Mouse (Mus musculus): ENCODE data around the gene Dlk2. TPM values are rescaled to one million over a fixed set of nuclear protein-coding genes. Genes with fewer than 3 reads are reported as not detected.

The Dlk2 gene
- polyA plus RNA-seq, 1 experiment from 2014 or later, result 0.57 TPM

DNA sequence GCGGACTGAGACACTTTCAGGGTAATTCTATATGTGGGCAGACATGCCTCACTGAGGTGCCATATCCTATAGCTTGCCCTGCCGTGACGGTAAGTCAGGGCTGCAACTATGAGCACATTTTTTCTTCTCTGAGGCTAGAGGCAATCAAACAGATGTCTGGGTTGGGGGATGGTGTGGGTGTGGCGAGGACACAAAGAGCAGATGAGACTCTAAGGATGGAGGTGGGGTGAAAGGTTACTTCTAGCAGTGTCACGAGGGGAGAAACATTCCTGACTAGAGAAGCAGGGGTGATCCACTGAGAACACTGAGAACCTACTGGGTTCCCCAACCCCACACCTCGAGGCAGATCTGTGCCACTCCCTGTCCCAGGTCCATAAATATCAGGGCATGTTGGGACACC lies 30.2 kb upstream of the Dlk2 start:
- no peak overlapping the region for H3K9ac ChIP-seq (ENCODE audit: low read length)
- H3K27ac ChIP-seq (replicated peaks in 1 of 2; ENCODE audit: control insufficient read depth in 1 of 2, insufficient read depth in 1 of 2, low read depth in 2 of 2, low read length in 2 of 2), result no peak overlapping the region
- H3K36me3 ChIP-seq (ENCODE audit: control insufficient read depth, insufficient read depth, low read length), result peaks cover 85% of the 10 kb centered on the region
- WGBS, result 73% methylated on average over 6 of the region's 6 CpGs
- no peak for ATAC-seq (ENCODE audit: insufficient number of reproducible peaks, insufficient read depth, low FRiP score, low read depth)
- no peak overlapping the region for H3K4me3 ChIP-seq (ENCODE audit: control insufficient read depth in 1 of 2, insufficient read depth in 1 of 2, low read depth in 1 of 2, low read length in 2 of 2)
- peaks cover 10 to 13% of the 10 kb centered on the region in 2 experiments; a peak in 3 of 4 replicates for H3K4me1 ChIP-seq (ENCODE audit: control insufficient read depth in 2 of 2, insufficient read depth in 2 of 2, low read length in 2 of 2)
- H3K27me3 ChIP-seq (ENCODE audit: control insufficient read depth, insufficient read depth, low read length), result no peaks in the 10 kb centered on the region
- no peak overlapping the region for H3K4me2 ChIP-seq (ENCODE audit: low read length)
- H3K9me3 ChIP-seq (ENCODE audit: control insufficient read depth, low read length), result no peaks in the 10 kb centered on the region

DNA sequence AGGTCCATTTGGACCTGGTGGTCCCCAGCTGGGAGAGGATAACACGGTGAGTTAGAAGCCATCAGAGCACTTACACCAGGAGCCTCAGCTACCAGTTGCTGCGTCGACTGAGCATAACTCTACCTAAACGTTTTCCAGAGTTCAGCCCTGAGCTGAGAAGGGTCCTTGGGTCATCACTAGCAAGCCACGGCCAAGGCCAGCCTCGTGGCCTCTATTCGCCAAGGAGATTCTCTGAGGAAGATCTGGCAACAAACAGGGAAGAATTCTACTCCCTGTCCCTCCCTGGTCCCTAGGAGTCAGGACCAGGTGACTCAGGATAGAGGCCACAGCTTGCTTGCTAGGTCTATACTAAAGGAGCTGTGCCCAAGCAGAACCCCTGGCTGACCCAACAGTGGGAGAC lies 29.7 kb upstream of the Dlk2 start:
- WGBS, result 78% methylated on average over 7 of the region's 7 CpGs
- Histone ChIP-seq H3K9me3 (ENCODE audit: control insufficient read depth, low read length) (no peaks in the 10 kb centered on the region), H3K36me3 (ENCODE audit: control insufficient read depth, insufficient read depth, low read length) (peaks cover 82% of the 10 kb centered on the region), H3K4me1 (ENCODE audit: control insufficient read depth in 2 of 2, insufficient read depth in 2 of 2, low read length in 2 of 2) (peaks cover 13 to 17% of the 10 kb centered on the region in 2 experiments; a peak in 3 of 4 replicates), H3K4me3 (ENCODE audit: control insufficient read depth in 1 of 2, insufficient read depth in 1 of 2, low read depth in 1 of 2, low read length in 2 of 2) (no peak overlapping the region), H3K9ac (ENCODE audit: low read length) (no peak overlapping the region; the same call in 1 of the 2 replicates), H3K4me2 (ENCODE audit: low read length) (no peak overlapping the region), H3K27ac (replicated peaks in 1 of 2; ENCODE audit: control insufficient read depth in 1 of 2, insufficient read depth in 1 of 2, low read depth in 2 of 2, low read length in 2 of 2) (no peak overlapping the region), H3K27me3 (ENCODE audit: control insufficient read depth, insufficient read depth, low read length) (no peaks in the 10 kb centered on the region)
- ATAC-seq (ENCODE audit: insufficient number of reproducible peaks, insufficient read depth, low FRiP score, low read depth), result no peak

DNA sequence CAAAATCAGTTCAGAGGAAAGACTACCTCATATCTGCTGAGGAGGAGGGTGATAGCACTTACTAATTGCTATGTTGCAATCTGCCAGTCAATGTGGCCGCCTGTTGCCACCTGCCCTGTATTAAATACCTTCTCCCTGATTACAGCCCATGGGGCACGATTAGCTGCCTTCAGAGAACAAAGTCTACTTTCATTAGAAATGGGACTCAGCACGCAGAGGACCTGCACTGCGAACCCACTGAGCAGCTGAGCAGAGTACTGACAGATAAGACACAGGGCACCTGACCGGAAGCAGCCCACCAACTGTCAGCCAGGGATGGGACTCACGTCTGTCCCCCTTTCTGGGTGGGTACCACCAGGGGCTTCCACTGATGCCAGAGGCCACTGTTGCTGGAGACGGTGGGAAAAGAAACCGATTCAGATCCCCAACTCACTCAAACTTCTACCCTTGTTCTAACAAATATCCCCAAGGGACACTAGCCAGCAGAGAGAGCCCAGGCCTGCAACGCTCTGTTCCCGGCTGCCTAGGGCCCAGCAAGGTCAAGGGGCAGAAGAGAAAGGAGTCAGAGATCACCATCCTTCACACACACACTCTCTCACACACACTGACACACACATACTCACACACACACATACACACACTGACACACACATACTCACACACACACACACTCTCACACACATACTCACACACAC lies 29.0 kb upstream of the Dlk2 start:
- no peaks in the 10 kb centered on the region for H3K27me3 ChIP-seq (ENCODE audit: control insufficient read depth, insufficient read depth, low read length)
- H3K9ac ChIP-seq (ENCODE audit: low read length), result no peak overlapping the region; the same call in 1 of the 2 replicates
- peaks cover 15 to 23% of the 10 kb centered on the region in 2 experiments; a peak in 3 of 4 replicates for H3K4me1 ChIP-seq (ENCODE audit: control insufficient read depth in 2 of 2, insufficient read depth in 2 of 2, low read length in 2 of 2)
- no peaks in the 10 kb centered on the region for H3K9me3 ChIP-seq (ENCODE audit: control insufficient read depth, low read length)
- no peak overlapping the region for H3K27ac ChIP-seq (replicated peaks in 1 of 2; ENCODE audit: control insufficient read depth in 1 of 2, insufficient read depth in 1 of 2, low read depth in 2 of 2, low read length in 2 of 2)
- no peak for ATAC-seq (ENCODE audit: insufficient number of reproducible peaks, insufficient read depth, low FRiP score, low read depth)
- peaks cover 77% of the 10 kb centered on the region for H3K36me3 ChIP-seq (ENCODE audit: control insufficient read depth, insufficient read depth, low read length)
- no peak overlapping the region for H3K4me3 ChIP-seq (ENCODE audit: control insufficient read depth in 1 of 2, insufficient read depth in 1 of 2, low read depth in 1 of 2, low read length in 2 of 2)
- 62% methylated on average over 10 of the region's 10 CpGs for WGBS
- no peak overlapping the region for H3K4me2 ChIP-seq (ENCODE audit: low read length)

DNA sequence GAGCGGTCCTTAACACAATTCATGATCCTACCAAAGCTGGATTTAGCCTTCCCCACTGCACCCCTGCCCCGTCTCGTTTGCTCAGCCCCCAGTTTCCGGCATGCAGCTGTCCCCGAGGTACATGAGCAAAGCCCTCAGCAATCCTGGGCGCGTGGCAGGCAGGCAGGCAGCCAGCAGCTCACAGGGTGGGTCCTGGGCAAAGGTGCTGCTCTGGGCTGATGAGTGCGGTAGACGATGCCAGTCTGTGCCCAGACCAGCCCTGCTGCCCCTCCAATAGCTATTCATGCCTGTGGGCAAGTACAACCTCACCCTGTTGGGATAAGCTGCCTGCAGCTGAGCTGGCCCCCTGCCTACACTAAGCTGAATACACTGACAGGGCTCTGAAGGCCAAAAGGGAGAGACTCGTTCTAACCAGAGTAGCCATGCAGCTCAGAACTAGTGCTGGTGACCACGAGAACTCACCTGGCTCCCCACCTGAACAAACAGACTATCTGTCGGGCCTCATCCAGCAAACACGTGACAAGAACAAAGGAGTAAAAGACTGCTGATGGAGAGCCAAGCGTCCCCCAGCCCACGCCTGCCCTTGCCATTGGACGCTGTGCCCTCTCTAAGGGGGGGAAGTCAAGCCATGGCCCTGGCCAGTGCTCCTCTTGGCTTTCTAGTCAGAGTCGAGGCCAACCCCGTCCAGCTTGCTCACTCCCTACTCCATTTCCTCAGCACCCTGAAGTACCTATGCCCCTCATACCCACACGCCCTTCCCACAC lies 27.3 kb upstream of the Dlk2 start:
- ATAC-seq (ENCODE audit: insufficient number of reproducible peaks, insufficient read depth, low FRiP score, low read depth), result no peak; the same call in 1 of the 2 replicates
- H3K4me1 ChIP-seq (ENCODE audit: control insufficient read depth in 2 of 2, insufficient read depth in 2 of 2, low read length in 2 of 2), result peaks cover 24 to 39% of the 10 kb centered on the region in 2 experiments
- WGBS, result 81% methylated on average over 19 of the region's 19 CpGs
- H3K36me3 ChIP-seq (ENCODE audit: control insufficient read depth, insufficient read depth, low read length), result peaks cover 69% of the 10 kb centered on the region
- no peak overlapping the region for H3K27ac ChIP-seq (replicated peaks in 1 of 2; ENCODE audit: control insufficient read depth in 1 of 2, insufficient read depth in 1 of 2, low read depth in 2 of 2, low read length in 2 of 2)
- H3K9me3 ChIP-seq (ENCODE audit: control insufficient read depth, low read length), result no peaks in the 10 kb centered on the region
- H3K4me2 ChIP-seq (ENCODE audit: low read length), result no peak overlapping the region
- H3K27me3 ChIP-seq (ENCODE audit: control insufficient read depth, insufficient read depth, low read length), result no peaks in the 10 kb centered on the region
- H3K9ac ChIP-seq (ENCODE audit: low read length), result 0 out of 2 replicates have a peak overlapping the region, but pooled peaks have one; percentile 12
- no peak overlapping the region for H3K4me3 ChIP-seq (ENCODE audit: control insufficient read depth in 1 of 2, insufficient read depth in 1 of 2, low read depth in 1 of 2, low read length in 2 of 2)

DNA sequence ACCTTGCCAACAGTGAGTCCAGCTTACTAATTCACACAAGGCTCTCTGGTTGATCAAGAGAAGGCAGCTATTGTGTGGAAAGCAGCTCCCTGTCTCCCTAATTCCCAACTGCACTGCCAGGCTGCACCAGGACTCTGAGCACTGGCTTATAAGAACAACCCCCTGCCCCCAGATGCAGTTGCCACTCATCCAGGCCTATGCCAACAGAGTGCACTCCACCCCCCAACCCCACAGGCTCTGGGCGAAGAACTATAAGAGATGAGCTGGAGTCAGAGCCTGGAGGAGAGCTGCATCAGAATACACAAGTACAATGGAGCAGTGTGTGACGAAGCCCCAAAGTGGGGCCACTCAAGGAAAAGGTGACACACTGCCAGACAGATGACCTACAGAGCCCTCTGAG lies 25.2 kb upstream of the Dlk2 start:
- WGBS, result 78% methylated on average over 2 of the region's 2 CpGs
- no peaks in the 10 kb centered on the region for H3K27me3 ChIP-seq (ENCODE audit: control insufficient read depth, insufficient read depth, low read length)
- H3K27ac ChIP-seq (replicated peaks in 1 of 2; ENCODE audit: control insufficient read depth in 1 of 2, insufficient read depth in 1 of 2, low read depth in 2 of 2, low read length in 2 of 2), result no peak overlapping the region
- H3K4me1 ChIP-seq (ENCODE audit: control insufficient read depth in 2 of 2, insufficient read depth in 2 of 2, low read length in 2 of 2), result peaks cover 26 to 31% of the 10 kb centered on the region in 2 experiments
- no peak overlapping the region for H3K9ac ChIP-seq (ENCODE audit: low read length)
- peaks cover 55% of the 10 kb centered on the region for H3K36me3 ChIP-seq (ENCODE audit: control insufficient read depth, insufficient read depth, low read length)
- no peak overlapping the region for H3K4me2 ChIP-seq (ENCODE audit: low read length)
- no peak for ATAC-seq (ENCODE audit: insufficient number of reproducible peaks, insufficient read depth, low FRiP score, low read depth)
- H3K4me3 ChIP-seq (ENCODE audit: control insufficient read depth in 1 of 2, insufficient read depth in 1 of 2, low read depth in 1 of 2, low read length in 2 of 2), result no peak overlapping the region
- no peaks in the 10 kb centered on the region for H3K9me3 ChIP-seq (ENCODE audit: control insufficient read depth, low read length)

DNA sequence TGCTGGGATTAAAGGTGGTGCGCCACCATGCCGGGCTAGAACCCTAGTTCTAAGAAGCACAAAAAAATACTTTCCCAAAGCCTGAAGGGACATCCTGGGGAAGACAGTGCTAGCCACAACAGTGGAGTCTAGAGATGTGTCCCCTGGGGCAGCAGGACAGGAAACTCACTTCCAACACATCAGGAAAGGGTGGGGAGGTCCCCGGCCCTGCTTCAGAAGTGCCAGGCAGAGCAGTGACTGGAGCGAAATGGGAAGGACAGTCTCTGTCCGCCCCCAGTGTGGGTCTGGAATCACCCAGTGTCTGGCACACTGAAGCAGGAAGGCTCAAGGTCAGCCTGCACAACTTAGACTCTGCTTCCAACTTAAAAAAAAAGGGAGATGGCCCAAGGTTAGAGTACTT lies 24.5 kb upstream of the Dlk2 start:
- H3K4me3 ChIP-seq (ENCODE audit: control insufficient read depth in 1 of 2, insufficient read depth in 1 of 2, low read depth in 1 of 2, low read length in 2 of 2), result no peak overlapping the region
- no peaks in the 10 kb centered on the region for H3K9me3 ChIP-seq (ENCODE audit: control insufficient read depth, low read length)
- no peak for ATAC-seq (ENCODE audit: insufficient number of reproducible peaks, insufficient read depth, low FRiP score, low read depth)
- no peak overlapping the region for H3K27ac ChIP-seq (replicated peaks in 1 of 2; ENCODE audit: control insufficient read depth in 1 of 2, insufficient read depth in 1 of 2, low read depth in 2 of 2, low read length in 2 of 2)
- H3K4me2 ChIP-seq (ENCODE audit: low read length), result no peak overlapping the region
- 73% methylated on average over 5 of the region's 5 CpGs for WGBS
- no peaks in the 10 kb centered on the region for H3K27me3 ChIP-seq (ENCODE audit: control insufficient read depth, insufficient read depth, low read length)
- H3K36me3 ChIP-seq (ENCODE audit: control insufficient read depth, insufficient read depth, low read length), result peaks cover 57% of the 10 kb centered on the region
- no peak overlapping the region for H3K9ac ChIP-seq (ENCODE audit: low read length)
- H3K4me1 ChIP-seq (ENCODE audit: control insufficient read depth in 2 of 2, insufficient read depth in 2 of 2, low read length in 2 of 2), result peaks cover 26 to 37% of the 10 kb centered on the region in 2 experiments

DNA sequence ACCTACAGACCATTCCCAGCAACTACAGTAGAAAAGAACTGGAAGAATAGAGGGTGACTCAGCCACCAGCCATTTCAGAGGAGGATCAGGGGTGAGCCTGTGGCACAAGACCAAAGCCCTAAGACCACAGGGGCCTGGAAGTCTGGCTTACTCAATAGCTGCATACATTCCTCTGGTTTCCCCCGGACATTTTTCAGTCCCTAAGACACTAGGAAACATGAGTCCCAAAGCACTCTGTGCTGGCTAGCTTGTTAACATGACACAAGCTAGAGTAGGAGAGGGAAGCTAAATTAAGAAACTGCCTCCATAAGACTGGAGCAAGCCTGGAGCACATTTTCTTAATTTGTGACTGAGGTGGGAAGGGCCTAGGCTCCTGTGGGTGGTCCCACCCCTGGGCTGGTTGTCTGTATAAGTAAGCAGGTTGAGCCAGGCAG lies 23.4 kb upstream of the Dlk2 start:
- Histone ChIP-seq H3K4me2 (ENCODE audit: low read length) (0 out of 2 replicates have a peak overlapping the region, but pooled peaks have one; percentile 3), H3K27ac (replicated peaks in 1 of 2; ENCODE audit: control insufficient read depth in 1 of 2, insufficient read depth in 1 of 2, low read depth in 2 of 2, low read length in 2 of 2) (peak overlapping the region; percentile 46 to 75), H3K9me3 (ENCODE audit: control insufficient read depth, low read length) (no peaks in the 10 kb centered on the region), H3K4me3 (ENCODE audit: control insufficient read depth in 1 of 2, insufficient read depth in 1 of 2, low read depth in 1 of 2, low read length in 2 of 2) (no peak overlapping the region), H3K4me1 (ENCODE audit: control insufficient read depth in 2 of 2, insufficient read depth in 2 of 2, low read length in 2 of 2) (peaks cover 30 to 43% of the 10 kb centered on the region in 2 experiments), H3K36me3 (ENCODE audit: control insufficient read depth, insufficient read depth, low read length) (peaks cover 61% of the 10 kb centered on the region), H3K27me3 (ENCODE audit: control insufficient read depth, insufficient read depth, low read length) (no peaks in the 10 kb centered on the region), H3K9ac (ENCODE audit: low read length) (no peak overlapping the region)
- WGBS, result 19% methylated on average over 1 of the region's 1 CpGs
- 0 out of 2 replicates have a peak, but pooled peaks have one; percentile 8 for ATAC-seq (ENCODE audit: insufficient number of reproducible peaks, insufficient read depth, low FRiP score, low read depth)

Data from heart, embryonic 14.5 days (tissue).